Mouse (Mus musculus) small intestine, adult 2 months (tissue): ENCODE measurements around the gene Ccl6. TPM values are rescaled to one million over a fixed set of nuclear protein-coding genes. Genes with fewer than 3 reads are reported as not detected.

Experiments
- H3K27ac ChIP-seq: fragments of 200-500 bp; 2 replicates; pipeline ENCODE4 v1.5.1; 2012; ENCODE audit warnings: low read depth, low read length, control low read depth, inconsistent platforms; ENCODE audit not compliant: insufficient read depth
- H3K27me3 ChIP-seq: fragments of 200-500 bp; 2 replicates; pipeline ENCODE4 v1.6.1; 2012; ENCODE audit warnings: mild to moderate bottlenecking, moderate library complexity, low read length, inconsistent platforms; ENCODE audit not compliant: control insufficient read depth, insufficient read depth
- H3K36me3 ChIP-seq: fragments of 200-500 bp; 2 replicates; pipeline ENCODE4 v1.6.1; 2012; ENCODE audit warnings: mild to moderate bottlenecking, low read length, control low read depth, inconsistent platforms; ENCODE audit not compliant: control insufficient read depth, insufficient read depth
- H3K4me1 ChIP-seq: fragments of 200-500 bp; 2 replicates; pipeline ENCODE4 v1.6.1; 2012; ENCODE audit warnings: low read length, inconsistent platforms, mixed read lengths; ENCODE audit not compliant: control insufficient read depth, insufficient read depth, insufficient read length
- H3K4me3 ChIP-seq: fragments of 200-500 bp; 2 replicates; pipeline ENCODE4 v1.5.1; 2012; ENCODE audit warnings: low read depth, mild to moderate bottlenecking, control low read depth, inconsistent platforms, low read length, moderate library complexity
- CTCF ChIP-seq: fragments of 200-500 bp; IDR thresholded peaks from 2 replicates; pipeline ENCODE4 v1.5.1; 2012; ENCODE audit warnings: low read depth, mild to moderate bottlenecking, control low read depth, inconsistent platforms, low read length, moderate library complexity, mixed read lengths; ENCODE audit not compliant: insufficient replicate concordance, insufficient read length; ENCODE audit errors: extremely low read depth
- POLR2A ChIP-seq: fragments of 200-500 bp; IDR thresholded peaks from 2 replicates; pipeline ENCODE4 v1.6.1; 2012; ENCODE audit warnings: low read depth, mild to moderate bottlenecking, control low read depth, inconsistent platforms, low read length, moderate library complexity
- WGBS: fragments of 180-500 bp; shearing (Covaris S2); methylation state at CpG from one replicate; pipeline ENCODE4 v1.1.7; 2018; 5-methylcytosine and 5-hydroxymethylcytosine counted together
- polyA plus RNA-seq: library from polyadenylated mRNA; depleted of rRNA; stranded (reverse); fragments of >200 nt; gene quantifications from 2 replicates; pipeline ENCODE4 v1.2.3, GENCODE M21; 2012

Ccl6 gene
- polyA plus RNA-seq, 1 experiment, result 32.1 TPM

- TF ChIP-seq POLR2A (no peak), CTCF (peak; percentile 52; the same call in 1 of the 2 replicates)
- peaks cover 4% of the 10 kb centered on the region; the same call in 1 of the 2 replicates for H3K4me1 ChIP-seq
- H3K4me3 ChIP-seq, result no peak overlapping the region
- no peaks in the 10 kb centered on the region for H3K27me3 ChIP-seq
- H3K27ac ChIP-seq, result no peak overlapping the region
- 50% methylated on average over 4 of the region's 4 CpGs for WGBS
- H3K36me3 ChIP-seq, result no peaks in the 10 kb centered on the region
Measured at GRCm38 (mm10) chr11:83632744-83633143, 39.9 kb upstream of the Ccl6 start.

GRCm38 (mm10) chr11:83631065-83631464, 38.2 kb upstream of the Ccl6 start:
- 71% methylated on average over 2 of the region's 2 CpGs for WGBS
- no peaks in the 10 kb centered on the region for H3K4me1 ChIP-seq
- H3K27me3 ChIP-seq, result no peaks in the 10 kb centered on the region
- H3K36me3 ChIP-seq, result no peaks in the 10 kb centered on the region
- H3K27ac ChIP-seq, result peak overlapping the region; percentile 31
- TF ChIP-seq CTCF, result no peak
- no peak for TF ChIP-seq POLR2A
- no peak overlapping the region for H3K4me3 ChIP-seq

GRCm38 (mm10) chr11:83630630-83631029, 37.7 kb upstream of the Ccl6 start:
- no peaks in the 10 kb centered on the region for H3K36me3 ChIP-seq
- H3K4me1 ChIP-seq, result no peaks in the 10 kb centered on the region
- peak overlapping the region; percentile 31 for H3K27ac ChIP-seq
- H3K4me3 ChIP-seq, result no peak overlapping the region
- 73% methylated on average over 1 of the region's 1 CpGs for WGBS
- TF ChIP-seq POLR2A (no peak), CTCF (no peak)
- no peaks in the 10 kb centered on the region for H3K27me3 ChIP-seq

- H3K4me1 ChIP-seq, result no peaks in the 10 kb centered on the region
- TF ChIP-seq CTCF (no peak), POLR2A (no peak)
- WGBS, result 85% methylated on average over 9 of the region's 9 CpGs
- no peaks in the 10 kb centered on the region for H3K36me3 ChIP-seq
- H3K4me3 ChIP-seq, result no peak overlapping the region
- no peaks in the 10 kb centered on the region for H3K27me3 ChIP-seq
- H3K27ac ChIP-seq, result no peak overlapping the region
Measured at GRCm38 (mm10) chr11:83628808-83629207, 35.9 kb upstream of the Ccl6 start.

GRCm38 (mm10) chr11:83623586-83623985, 30.7 kb upstream of the Ccl6 start:
- 81% methylated on average over 3 of the region's 3 CpGs for WGBS
- TF ChIP-seq CTCF (no peak), POLR2A (no peak)
- H3K27me3 ChIP-seq, result no peaks in the 10 kb centered on the region

GRCm38 (mm10) chr11:83619037-83619436, 26.1 kb upstream of the Ccl6 start:
- no peaks in the 10 kb centered on the region for H3K36me3 ChIP-seq
- H3K27me3 ChIP-seq, result no peaks in the 10 kb centered on the region
- WGBS, result 88% methylated on average over 1 of the region's 1 CpGs
- no peak overlapping the region for H3K27ac ChIP-seq
- TF ChIP-seq POLR2A, result no peak
- TF ChIP-seq CTCF, result no peak
- H3K4me3 ChIP-seq, result no peak overlapping the region
- no peaks in the 10 kb centered on the region for H3K4me1 ChIP-seq

More at GRCm38 (mm10) chr11:83623586-83623985, 30.7 kb upstream of the Ccl6 start:
- Histone ChIP-seq H3K4me1 (no peaks in the 10 kb centered on the region), H3K4me3 (no peak overlapping the region), H3K27ac (no peak overlapping the region), H3K36me3 (no peaks in the 10 kb centered on the region)

GRCm38 (mm10) chr11:83618238-83618637, 25.4 kb upstream of the Ccl6 start:
- Histone ChIP-seq H3K4me3 (no peak overlapping the region), H3K27me3 (no peaks in the 10 kb centered on the region), H3K4me1 (no peaks in the 10 kb centered on the region), H3K36me3 (no peaks in the 10 kb centered on the region), H3K27ac (no peak overlapping the region)
- WGBS, result 66% methylated on average over 5 of the region's 5 CpGs
- TF ChIP-seq CTCF (no peak), POLR2A (no peak)

- no peaks in the 10 kb centered on the region for H3K4me1 ChIP-seq
- H3K27me3 ChIP-seq, result no peaks in the 10 kb centered on the region
- H3K36me3 ChIP-seq, result no peaks in the 10 kb centered on the region
- WGBS, result 79% methylated on average over 1 of the region's 1 CpGs
- H3K27ac ChIP-seq, result no peak overlapping the region; the same call in 1 of the 2 replicates
- no peak overlapping the region for H3K4me3 ChIP-seq
- TF ChIP-seq CTCF (no peak), POLR2A (no peak)
Measured at GRCm38 (mm10) chr11:83616586-83616985, 23.7 kb upstream of the Ccl6 start.
